ENCODE assay signal across 19 mouse cellular contexts in the genomic region with DNA sequence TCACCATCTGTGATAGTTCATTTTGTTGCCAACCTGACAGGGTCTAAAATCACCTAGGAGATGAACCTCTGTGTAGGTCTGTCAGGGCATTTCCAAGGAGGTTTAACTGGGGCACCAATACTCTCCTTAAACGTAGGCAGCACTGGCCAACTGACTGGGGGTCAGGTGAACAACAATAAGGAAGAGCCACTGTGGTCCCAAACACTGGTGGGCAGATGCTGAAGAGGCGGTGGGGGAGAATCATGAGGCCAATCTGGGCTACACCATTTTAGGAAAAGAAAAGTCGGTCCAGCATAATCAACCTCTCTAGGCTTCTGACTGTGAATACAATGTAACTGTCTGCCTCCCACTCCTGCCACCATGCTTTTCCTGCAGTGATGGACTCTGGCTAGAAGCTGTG. TPM values are rescaled to one million over a fixed set of nuclear protein-coding genes. Genes with fewer than 3 reads are reported as not detected.
DNase-seq lines count a peak whose midpoint lies in the region.
"Had no signal": no experiment of that assay in that cellular context is flagged by ENCODE, and none has a peak within 500 bp of the region (broad histone marks: within the 10 kb centered on the region; RNA-seq: fewer than 3 reads in every experiment).

No protein-coding gene starts in this region.

- peak; percentile 29 to 65 for DNase-seq in left cerebral cortex, adult 18-20 months (ENCODE audit: low spot score in 2 of 2)
- DNase-seq in left cerebral cortex, adult 11 months (ENCODE audit: low spot score) = no peak
- peak; percentile 60 to 69 for DNase-seq in layer of hippocampus, adult 18-20 months (ENCODE audit: low spot score in 2 of 2)
- peak; percentile 15 to 42 for DNase-seq in layer of hippocampus, postnatal 25 days (ENCODE audit: extremely low spot score in 1 of 2, low spot score in 1 of 2)
- peak; percentile 50 for DNase-seq in right cerebral cortex, postnatal 25 days
- no peak for DNase-seq in adrenal gland, adult (ENCODE audit: inconsistent age in 2 of 2, low spot score in 1 of 2)
- no peak for DNase-seq in gastrocnemius, postnatal 10 days
- no peak for DNase-seq in thymus, adult 18-20 months
- DNase-seq: adrenal gland, postnatal 14 days; cerebellum, adult 11 months; cerebellum, postnatal 14 days; embryo, embryonic 11 days; gastrocnemius, adult 2 months; heart, postnatal 4 days; lung, postnatal 14 days; retina, postnatal 1 day had no signal

RNA-seq across cellular contexts. Expression of a gene that starts 40.9 kb away (rescaled TPM):
- 10 to 100 TPM; 33.4 to 38.8 TPM for total RNA-seq in left cerebral cortex, adult 18-20 months (2021)
- 10 to 100 TPM; 11.9 to 18.7 TPM for total RNA-seq in layer of hippocampus, adult 18-20 months (2021)
- total RNA-seq in layer of hippocampus, postnatal 25 days (2021) = 10 to 100 TPM; 10.4 to 11.8 TPM
- not detected for total RNA-seq in gastrocnemius, postnatal 10 days (2021)
- total RNA-seq: adrenal gland, postnatal 14 days; G1E; gastrocnemius, adult 2 months; granulocyte monocyte progenitor cell, adult 5-6 weeks; heart, postnatal 4 days; megakaryocyte-erythroid progenitor cell, adult 5-6 weeks had no signal

RNA-seq across cellular contexts. Expression of a gene that starts 59.8 kb away (rescaled TPM):
- 10 to 100 TPM; 38.5 to 38.6 TPM for total RNA-seq in left cerebral cortex, adult 18-20 months (2021)
- 10 to 100 TPM; 30.1 to 31.1 TPM for total RNA-seq in layer of hippocampus, adult 18-20 months (2021)
- total RNA-seq in layer of hippocampus, postnatal 25 days (2021) = 10 to 100 TPM; 26.1 to 26.2 TPM
- total RNA-seq in gastrocnemius, postnatal 10 days (2021) = 1 to 10 TPM; 6.7 to 7.5 TPM

Comparison
In these comparisons a context has a peak if more than half of its experiments do, and no peak if none do; other contexts are left out.
1. DNase-seq: peak in left cerebral cortex, adult 18-20 months (2 of 2), layer of hippocampus, adult 18-20 months (2 of 2), layer of hippocampus, postnatal 25 days (2 of 2) and right cerebral cortex, postnatal 25 days (single experiment); none in left cerebral cortex, adult 11 months (single experiment), adrenal gland, adult (0 of 2), gastrocnemius, postnatal 10 days (single experiment) and thymus, adult 18-20 months (0 of 2).
2. RNA of a gene that starts 40.9 kb away (total RNA-seq): 33.4 to 38.8 TPM in left cerebral cortex, adult 18-20 months, 11.9 to 18.7 TPM in layer of hippocampus, adult 18-20 months and 10.4 to 11.8 TPM in layer of hippocampus, postnatal 25 days; not detected in gastrocnemius, postnatal 10 days; every median in the first group is over 10 times any median in the second.